Mouse (Mus musculus) midbrain, postnatal 0 days (tissue): ENCODE data around the gene Camk2n2. TPM values are rescaled to one million over a fixed set of nuclear protein-coding genes. Genes with fewer than 3 reads are reported as not detected.
A peak's percentile ranks its signal among the peaks of the same experiment; 100 is the strongest.

Source experiments
- ATAC-seq: fragments of 200-750 bp; cut with Nextera tagmentation; 2 replicates; pipeline ENCODE4 v1.8.0; 2017; ENCODE audit warnings: moderate number of reproducible peaks, mild to moderate bottlenecking, moderate TSS enrichment, moderate library complexity; ENCODE audit not compliant: low FRiP score
- DNase-seq: peaks from one replicate; pipeline ENCODE4 v3.0.0-alpha.2; 2015; ENCODE audit warnings: low spot score
- H3K27ac ChIP-seq: fragments of 300-500 bp; sonication (generic); 2 replicates; pipeline ENCODE4 v1.5.1; 2014; ENCODE audit warnings: low read depth, mild to moderate bottlenecking, low read length, mixed read lengths
- H3K27me3 ChIP-seq: fragments of 300-500 bp; sonication (generic); 2 replicates; pipeline ENCODE4 v1.6.1; 2014; ENCODE audit warnings: low read length, control low read depth, mixed read lengths; ENCODE audit not compliant: insufficient read depth
- H3K36me3 ChIP-seq: fragments of 300-500 bp; sonication (generic); 2 replicates; pipeline ENCODE4 v1.6.1; 2014; ENCODE audit warnings: low read length, control low read depth, mixed read lengths; ENCODE audit not compliant: insufficient read depth
- H3K4me1 ChIP-seq: fragments of 300-500 bp; sonication (generic); 2 replicates; pipeline ENCODE4 v1.6.1; 2014; ENCODE audit warnings: mild to moderate bottlenecking, control low read depth, antibody characterized with exemption, low read length, mixed read lengths; ENCODE audit not compliant: insufficient read depth
- H3K4me2 ChIP-seq: fragments of 300-500 bp; sonication (generic); 2 replicates; pipeline ENCODE4 v1.6.1; 2014; ENCODE audit warnings: low read depth, mild to moderate bottlenecking, low read length, mixed read lengths; ENCODE audit not compliant: poor library complexity, severe bottlenecking
- H3K4me3 ChIP-seq: fragments of 300-500 bp; sonication (generic); 2 replicates; pipeline ENCODE4 v1.5.1; 2014; ENCODE audit warnings: low read depth, mild to moderate bottlenecking, low read length, moderate library complexity
- H3K9ac ChIP-seq: fragments of 300-500 bp; sonication (generic); replicated peaks from 2 replicates; pipeline ENCODE4 v1.6.1; 2014; ENCODE audit warnings: mild to moderate bottlenecking, low read length, moderate library complexity, mixed read lengths; ENCODE audit not compliant: poor library complexity, severe bottlenecking
- H3K9me3 ChIP-seq: fragments of 300-500 bp; sonication (generic); 2 replicates; pipeline ENCODE4 v1.6.1; 2016; ENCODE audit warnings: low read length, control low read depth
- CTCF ChIP-seq: IDR thresholded peaks from 2 replicates; pipeline ENCODE4 v1.5.1; 2016; ENCODE audit warnings: antibody characterized with exemption, mild to moderate bottlenecking
- WGBS: fragments of 180-500 bp; shearing (Covaris S2); extraction: QIAGEN DNeasy Blood & Tissue Kit; methylation state at CpG from one replicate; pipeline ENCODE4 v1.1.7; 2014; 5-methylcytosine and 5-hydroxymethylcytosine counted together
- polyA plus RNA-seq: library from polyadenylated mRNA; unstranded; fragments of >200 nt; fragmentation: Nextera tagmentation; extraction: Ambion mirVana; gene quantifications from 2 replicates; pipeline ENCODE4 v1.2.1, GENCODE M21; 2015
- total RNA-seq: library from RNA; depleted of rRNA; stranded (reverse); fragments of >200 nt; gene quantifications from 2 replicates; pipeline ENCODE4 v1.2.3, GENCODE M21; 2014

The Camk2n2 gene
- total and polyA plus RNA-seq, 2 experiments from 2014 or later: 87.6 to 111 TPM

DNA sequence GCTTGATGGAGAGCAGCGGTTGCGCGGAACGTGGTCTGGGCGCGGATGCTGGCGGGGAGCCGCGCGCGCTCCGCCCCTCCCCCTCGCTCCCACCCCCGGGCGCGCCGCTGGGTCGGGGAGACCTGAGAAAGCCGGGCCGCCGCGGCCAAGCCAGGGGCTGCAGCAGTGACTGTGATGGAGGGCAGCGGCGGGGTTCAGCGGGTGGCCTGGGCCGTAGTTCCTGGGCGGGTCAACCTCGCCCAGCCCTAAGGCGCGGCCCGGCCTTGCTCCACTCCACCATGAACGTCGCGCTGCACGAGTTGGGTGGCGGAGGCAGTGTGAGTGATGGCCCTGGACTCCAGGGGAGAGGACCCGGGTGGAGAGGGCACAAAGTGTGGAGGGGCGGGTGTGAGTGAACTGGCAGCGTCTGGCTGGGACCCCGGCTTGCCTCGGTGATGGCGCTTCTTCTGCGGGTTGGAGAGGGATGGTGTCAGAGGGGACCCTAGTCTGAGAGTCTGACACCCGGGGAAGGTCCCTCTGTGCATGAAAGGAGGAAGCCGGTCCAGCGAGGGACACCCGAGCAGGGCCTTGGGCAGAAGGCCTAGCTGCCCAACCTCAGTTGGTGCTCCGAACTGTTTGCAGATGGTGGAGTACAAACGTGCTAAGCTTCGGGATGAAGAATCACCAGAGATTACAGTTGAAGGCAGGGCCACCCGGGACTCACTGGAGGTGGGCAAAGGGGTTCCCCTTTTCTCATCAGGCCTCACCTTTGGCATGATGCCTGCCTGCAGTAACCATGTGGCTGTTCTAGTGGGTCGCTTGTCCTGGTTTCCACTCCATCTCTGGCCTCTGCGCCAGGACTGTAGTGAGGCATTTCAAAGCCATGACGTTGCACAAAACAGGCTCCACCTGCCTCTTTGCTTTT lies 8.9 kb upstream of the Camk2n2 start, which contains the start of gene Ece2:
Ece2 (plus strand) TSS at position 98 of the 904 bp plus-strand sequence.
- Histone ChIP-seq H3K4me2 (peak within 1 kb of the TSS; percentile 93), H3K27me3 (no peaks in the 10 kb centered on the region), H3K4me1 (no peaks in the 10 kb centered on the region), H3K27ac (peak within 1 kb of the TSS; percentile 78), H3K36me3 (peaks cover 5% of the 10 kb centered on the region), H3K9ac (peak within 1 kb of the TSS; percentile 92), H3K4me3 (peak within 1 kb of the TSS; percentile 63), H3K9me3 (no peaks in the 10 kb centered on the region)
- no peak for TF ChIP-seq CTCF
- ATAC-seq: peak; percentile 68
- WGBS: 6% methylated on average over 53 of the region's 54 CpGs
- peak; percentile 32 for DNase-seq

DNA sequence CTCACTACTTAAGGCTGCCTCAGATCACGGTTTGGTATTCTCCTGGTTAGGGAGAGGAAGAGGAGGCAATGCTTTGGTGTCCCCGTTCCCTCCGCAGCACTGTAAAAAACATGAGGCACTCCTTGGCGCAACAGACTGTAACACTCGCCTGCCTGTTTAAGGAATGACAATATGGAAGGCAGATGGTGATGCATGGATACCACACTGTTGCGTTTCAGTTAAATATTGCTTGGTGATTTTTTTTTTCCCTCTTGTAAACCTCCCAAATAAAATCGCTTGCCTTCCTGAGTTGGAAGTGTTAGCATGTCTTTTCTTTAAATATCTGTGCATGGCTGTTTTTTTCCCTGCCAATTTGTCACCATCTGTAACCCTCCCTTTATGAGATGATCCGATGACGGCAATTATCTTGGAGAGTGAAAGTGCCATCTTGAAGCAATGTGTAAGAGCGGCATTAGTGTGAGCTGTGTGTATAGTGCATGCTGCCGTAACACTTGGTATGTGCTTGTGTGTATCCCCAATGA lies 7.8 kb upstream of the Camk2n2 start:
- ATAC-seq: no peak

DNA sequence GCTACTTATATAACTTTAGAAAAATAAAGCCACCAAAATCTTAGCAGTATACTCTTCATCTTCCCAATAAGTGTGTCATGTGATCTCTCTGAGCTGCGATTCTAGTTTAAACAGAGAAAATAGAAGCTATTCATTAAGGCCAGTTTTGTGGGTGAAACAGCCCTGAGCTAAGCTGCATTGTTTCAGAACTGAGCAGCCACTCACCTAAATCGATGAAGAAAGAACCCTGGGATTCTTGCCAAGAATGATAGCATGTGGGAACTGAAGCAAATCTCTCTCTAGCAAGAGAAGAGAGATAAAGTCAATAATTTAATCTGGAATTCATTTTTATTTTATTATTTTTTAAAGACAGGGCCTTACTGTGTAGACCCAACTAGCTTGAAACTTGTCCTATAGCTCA lies 2.1 kb upstream of the Camk2n2 start:
- Histone ChIP-seq H3K9me3 (no peaks in the 10 kb centered on the region), H3K9ac (0 out of 2 replicates have a peak overlapping the region, but pooled peaks have one; percentile 80), H3K4me3 (no peak overlapping the region), H3K36me3 (0 out of 2 replicates have a peak, but pooled peaks cover 4% of the 10 kb centered on the region), H3K27me3 (no peaks in the 10 kb centered on the region), H3K4me2 (no peak overlapping the region), H3K4me1 (peaks cover 6% of the 10 kb centered on the region; the same call in 1 of the 2 replicates), H3K27ac (peak overlapping the region; percentile 97)
- no peak for DNase-seq
- no peak for TF ChIP-seq CTCF
- WGBS: 41% methylated on average over 2 of the region's 2 CpGs
- ATAC-seq: no peak

More for the DNA sequence above, 7.8 kb upstream of the Camk2n2 start:
- Histone ChIP-seq H3K4me1 (no peaks in the 10 kb centered on the region), H3K4me3 (peak overlapping the region; percentile 63; the same call in 1 of the 2 replicates), H3K36me3 (peaks cover 3% of the 10 kb centered on the region; the same call in 1 of the 2 replicates), H3K27me3 (no peaks in the 10 kb centered on the region), H3K9me3 (no peaks in the 10 kb centered on the region), H3K4me2 (peak overlapping the region; percentile 93), H3K9ac (0 out of 2 replicates have a peak overlapping the region, but pooled peaks have one; percentile 92), H3K27ac (peak overlapping the region; percentile 38)
- 58% methylated on average over 11 of the region's 11 CpGs for WGBS
- no peak for TF ChIP-seq CTCF
- DNase-seq: peak; percentile 21

DNA sequence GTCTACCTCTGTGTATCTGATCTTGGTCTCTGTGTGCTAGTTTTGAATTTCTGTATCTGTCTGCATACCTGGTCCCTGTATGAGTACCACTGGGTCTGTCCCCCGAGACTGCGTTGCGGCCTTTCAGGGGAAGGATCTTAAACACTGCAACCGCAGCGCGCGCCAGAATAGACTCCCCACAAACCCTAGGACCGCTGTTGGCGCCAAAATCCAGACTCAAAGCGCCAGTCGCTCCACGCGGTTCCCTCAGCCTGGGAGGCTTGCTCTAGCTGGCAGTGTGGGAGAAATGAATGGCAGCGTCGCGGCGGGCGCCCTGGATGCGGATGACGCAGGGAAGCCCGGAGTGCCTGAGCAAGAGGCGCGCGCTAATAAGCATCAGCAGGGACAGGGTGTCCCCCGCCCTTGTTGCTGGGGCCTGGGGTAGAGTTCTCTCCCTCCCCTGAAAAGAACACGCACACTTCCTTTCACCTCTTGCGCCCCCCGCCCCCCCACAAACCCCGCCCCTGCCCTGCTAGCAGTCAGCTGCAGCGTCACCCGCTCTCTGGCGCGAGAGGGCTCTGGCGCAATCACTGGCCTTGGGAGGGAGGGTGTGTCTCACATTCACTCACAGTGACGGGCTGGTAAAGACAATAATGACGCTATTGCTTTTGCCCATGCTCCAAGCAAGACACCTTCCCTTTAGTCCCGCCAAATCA lies 1.1 kb upstream of the Camk2n2 start:
- Histone ChIP-seq H3K27me3 (no peaks in the 10 kb centered on the region), H3K4me2 (peak overlapping the region; percentile 90), H3K4me3 (peak overlapping the region; percentile 69), H3K9ac (peak overlapping the region; percentile 80), H3K36me3 (0 out of 2 replicates have a peak, but pooled peaks cover 8% of the 10 kb centered on the region), H3K9me3 (no peaks in the 10 kb centered on the region), H3K4me1 (peaks cover 6% of the 10 kb centered on the region; the same call in 1 of the 2 replicates), H3K27ac (peak overlapping the region; percentile 97)
- ATAC-seq: peak; percentile 75
- peak; percentile 85 for DNase-seq
- under 1% methylated on average over 35 of the region's 37 CpGs for WGBS
- TF ChIP-seq CTCF: no peak

DNA sequence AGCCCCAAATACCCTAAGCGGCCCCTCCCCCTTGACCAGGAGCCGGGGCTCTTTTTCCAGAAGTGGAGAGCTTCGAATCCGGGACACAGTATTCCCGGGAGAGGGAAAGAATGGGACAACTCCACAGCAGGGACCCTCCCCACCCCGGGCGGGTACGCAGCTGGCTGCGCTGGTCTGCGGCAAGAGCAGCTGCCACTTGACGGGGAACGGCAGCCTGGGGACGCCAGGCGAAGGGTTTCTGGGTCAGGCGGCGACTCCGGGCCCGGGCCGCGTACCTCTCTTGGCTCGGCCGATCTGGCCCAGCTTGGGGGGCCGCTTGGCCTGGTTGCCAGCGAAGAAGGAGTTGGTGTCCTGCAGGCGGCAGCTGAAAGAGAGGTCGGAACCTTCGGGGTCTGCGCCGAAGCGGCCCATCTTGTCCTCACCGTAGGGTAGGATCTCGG lies 316 bp downstream of the Camk2n2 start:
- 0 out of 2 replicates have a peak, but pooled peaks cover 8% of the 10 kb centered on the region for H3K36me3 ChIP-seq
- no peak for TF ChIP-seq CTCF
- peak overlapping the region; percentile 80 for H3K9ac ChIP-seq
- no peaks in the 10 kb centered on the region for H3K9me3 ChIP-seq
- DNase-seq (peak; percentile 12), ATAC-seq (peak; percentile 11)
- no peaks in the 10 kb centered on the region for H3K27me3 ChIP-seq
- H3K27ac ChIP-seq: peak overlapping the region; percentile 97
- H3K4me1 ChIP-seq: peaks cover 6% of the 10 kb centered on the region; the same call in 1 of the 2 replicates
- 2% methylated on average over 32 of the region's 32 CpGs for WGBS
- H3K4me2 ChIP-seq: peak overlapping the region; percentile 90
- peak overlapping the region; percentile 69 for H3K4me3 ChIP-seq
